Mouse (Mus musculus) heart, postnatal 0 days (tissue): ENCODE measurements around the gene Gm11992.

Source experiments
- CTCF ChIP-seq: IDR thresholded peaks from 2 replicates; pipeline ENCODE4 v1.5.1; 2016; ENCODE audit warnings: antibody characterized with exemption, control low read depth, low read depth
- EP300 ChIP-seq: IDR thresholded peaks from 2 replicates; pipeline ENCODE4 v1.6.1; 2016; ENCODE audit warnings: antibody characterized with exemption, low read depth

DNA sequence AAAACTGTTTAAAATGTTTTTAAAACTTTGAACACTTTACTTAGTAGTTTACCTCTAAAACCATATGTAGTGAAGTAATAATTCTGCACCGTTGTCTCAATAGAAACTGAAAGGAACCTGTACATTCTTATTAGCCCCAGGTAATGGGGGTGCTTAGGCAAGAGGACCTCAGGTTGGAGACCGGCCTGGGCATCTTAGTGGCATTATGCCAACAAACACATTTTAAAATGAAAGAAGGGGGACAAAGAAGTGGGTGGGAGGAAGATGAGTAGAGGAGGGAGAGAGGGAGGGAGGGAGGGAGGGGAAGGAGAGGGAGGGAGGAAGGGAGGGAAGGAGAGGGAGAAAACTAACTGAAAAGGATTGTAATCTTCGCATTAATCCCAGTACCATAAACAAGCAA, 37.0 kb upstream of the Gm11992 start:
- TF ChIP-seq CTCF (no peak), EP300 (no peak)
